Mouse (Mus musculus) heart, embryonic 16.5 days (tissue): ENCODE measurements around the gene Csnk1d. TPM values are rescaled to one million over a fixed set of nuclear protein-coding genes. Genes with fewer than 3 reads are reported as not detected.
A peak's percentile ranks its signal among the peaks of the same experiment; 100 is the strongest.

Experiments used
- ATAC-seq: fragments of 200-750 bp; cut with Nextera tagmentation; replicated peaks from 2 replicates; pipeline ENCODE4 v1.8.0; 2017; ENCODE audit warnings: moderate number of reproducible peaks; ENCODE audit not compliant: insufficient read depth, low FRiP score; ENCODE audit errors: extremely low read depth
- H3K27ac ChIP-seq: fragments of 300-500 bp; sonication (generic); 2 replicates; pipeline ENCODE4 v1.5.1; 2014; ENCODE audit warnings: mild to moderate bottlenecking, low read length, control low read depth, moderate library complexity
- H3K27me3 ChIP-seq: fragments of 300-500 bp; sonication (generic); 2 replicates; pipeline ENCODE4 v1.6.1; 2014; ENCODE audit warnings: low read length, mixed read lengths; ENCODE audit not compliant: control insufficient read depth, insufficient read depth
- H3K36me3 ChIP-seq: fragments of 300-500 bp; sonication (generic); 2 replicates; pipeline ENCODE4 v1.6.1; 2014; ENCODE audit not compliant: control insufficient read depth, insufficient read depth
- H3K4me1 ChIP-seq: fragments of 300-500 bp; sonication (generic); 2 replicates; pipeline ENCODE4 v1.6.1; 2014; ENCODE audit warnings: low read length, mixed read lengths; ENCODE audit not compliant: control insufficient read depth, insufficient read depth
- H3K4me2 ChIP-seq: fragments of 300-500 bp; sonication (generic); 2 replicates; pipeline ENCODE4 v1.6.1; 2014; ENCODE audit warnings: low read depth, mild to moderate bottlenecking, control low read depth, low read length
- H3K4me3 ChIP-seq: fragments of 300-500 bp; sonication (generic); 2 replicates; pipeline ENCODE4 v1.5.1; 2014; ENCODE audit warnings: mild to moderate bottlenecking, control low read depth, low read length
- H3K9ac ChIP-seq: fragments of 300-500 bp; sonication (generic); 2 replicates; pipeline ENCODE4 v1.6.1; 2014; ENCODE audit warnings: low read length, control low read depth
- H3K9me3 ChIP-seq: fragments of 300-500 bp; sonication (generic); replicated peaks from 2 replicates; pipeline ENCODE4 v1.6.1; 2016; ENCODE audit warnings: low read length; ENCODE audit not compliant: control insufficient read depth
- WGBS: fragments of 180-500 bp; shearing (Covaris S2); extraction: QIAGEN DNeasy Blood & Tissue Kit; methylation state at CpG from one replicate; pipeline ENCODE4 v1.1.7; 2014; 5-methylcytosine and 5-hydroxymethylcytosine counted together
- polyA plus RNA-seq: library from polyadenylated mRNA; unstranded; fragments of >200 nt; fragmentation: Nextera tagmentation; extraction: Ambion mirVana; gene quantifications from 2 replicates; pipeline ENCODE4 v1.2.1, GENCODE M21; 2015

Csnk1d gene
- 68.8 and 76.1 TPM in 2 replicates for polyA plus RNA-seq

GRCm38 (mm10) chr11:120990951-120991526, at the start of gene Csnk1d:
Gene Csnk1d (minus strand): TSS chr11:120991330.
- peak within 1 kb of the TSS; percentile 93 for H3K27ac ChIP-seq
- H3K4me2 ChIP-seq = peak within 1 kb of the TSS; percentile 73
- H3K9me3 ChIP-seq = no peaks in the 10 kb centered on the region
- H3K9ac ChIP-seq = peak within 1 kb of the TSS; percentile 99
- H3K36me3 ChIP-seq = peaks cover under 1% of the 10 kb centered on the region; the same call in 1 of the 2 replicates
- H3K4me3 ChIP-seq = peak within 1 kb of the TSS; percentile 89
- H3K27me3 ChIP-seq = no peaks in the 10 kb centered on the region
- peak; percentile 91 for ATAC-seq
- under 1% methylated on average over 53 of the region's 59 CpGs for WGBS
- H3K4me1 ChIP-seq = peaks cover 42% of the 10 kb centered on the region

GRCm38 (mm10) chr11:121039302-121039701, 48.2 kb upstream of the Csnk1d start, which contains the start of gene Cd7:
Gene Cd7 (minus strand): TSS chr11:121039418.
- H3K4me3 ChIP-seq = no peak within 1 kb of the TSS
- H3K27ac ChIP-seq = no peak within 1 kb of the TSS
- WGBS = 58% methylated on average over 5 of the region's 5 CpGs
- no peak within 1 kb of the TSS for H3K4me2 ChIP-seq
- no peak within 1 kb of the TSS for H3K9ac ChIP-seq
- no peak for ATAC-seq
- H3K27me3 ChIP-seq = no peaks in the 10 kb centered on the region; the same call in 1 of the 2 replicates
- no peaks in the 10 kb centered on the region for H3K9me3 ChIP-seq
- no peaks in the 10 kb centered on the region for H3K4me1 ChIP-seq
- H3K36me3 ChIP-seq = no peaks in the 10 kb centered on the region

- Histone ChIP-seq H3K9me3 (no peaks in the 10 kb centered on the region), H3K9ac (no peak overlapping the region), H3K4me2 (no peak overlapping the region), H3K4me3 (no peak overlapping the region), H3K4me1 (no peaks in the 10 kb centered on the region), H3K27ac (no peak overlapping the region), H3K36me3 (no peaks in the 10 kb centered on the region), H3K27me3 (no peaks in the 10 kb centered on the region; the same call in 1 of the 2 replicates)
- WGBS = 78% methylated on average over 11 of the region's 11 CpGs
- ATAC-seq = no peak
Observed at GRCm38 (mm10) chr11:121038366-121039240, 47.5 kb upstream of the Csnk1d start.

- Histone ChIP-seq H3K9ac (no peak overlapping the region), H3K27ac (no peak overlapping the region), H3K4me3 (no peak overlapping the region), H3K9me3 (no peaks in the 10 kb centered on the region), H3K4me2 (no peak overlapping the region), H3K27me3 (no peaks in the 10 kb centered on the region; the same call in 1 of the 2 replicates), H3K4me1 (no peaks in the 10 kb centered on the region), H3K36me3 (no peaks in the 10 kb centered on the region)
- WGBS = 72% methylated on average over 5 of the region's 5 CpGs
- no peak for ATAC-seq
Observed at GRCm38 (mm10) chr11:121033118-121033517, 42.0 kb upstream of the Csnk1d start.

GRCm38 (mm10) chr11:121027259-121027658, 36.1 kb upstream of the Csnk1d start:
- no peaks in the 10 kb centered on the region for H3K27me3 ChIP-seq
- H3K9me3 ChIP-seq = no peaks in the 10 kb centered on the region
- no peak overlapping the region for H3K4me2 ChIP-seq
- WGBS = 77% methylated on average over 7 of the region's 7 CpGs
- no peaks in the 10 kb centered on the region for H3K36me3 ChIP-seq
- no peak overlapping the region for H3K9ac ChIP-seq
- H3K27ac ChIP-seq = no peak overlapping the region
- ATAC-seq = no peak
- H3K4me3 ChIP-seq = no peak overlapping the region
- H3K4me1 ChIP-seq = no peaks in the 10 kb centered on the region

- ATAC-seq = no peak
- Histone ChIP-seq H3K4me1 (no peaks in the 10 kb centered on the region), H3K4me2 (no peak overlapping the region), H3K27ac (no peak overlapping the region), H3K9ac (no peak overlapping the region), H3K9me3 (no peaks in the 10 kb centered on the region), H3K27me3 (no peaks in the 10 kb centered on the region), H3K4me3 (no peak overlapping the region), H3K36me3 (no peaks in the 10 kb centered on the region)
- WGBS = 34% methylated on average over 6 of the region's 6 CpGs
Observed at GRCm38 (mm10) chr11:121024163-121024562, 33.0 kb upstream of the Csnk1d start.

GRCm38 (mm10) chr11:121019501-121019900, 28.4 kb upstream of the Csnk1d start:
- Histone ChIP-seq H3K4me1 (peaks cover 5% of the 10 kb centered on the region; the same call in 1 of the 2 replicates), H3K9ac (no peak overlapping the region), H3K4me2 (no peak overlapping the region), H3K4me3 (no peak overlapping the region), H3K27me3 (no peaks in the 10 kb centered on the region), H3K36me3 (no peaks in the 10 kb centered on the region), H3K27ac (no peak overlapping the region), H3K9me3 (no peaks in the 10 kb centered on the region)
- ATAC-seq = no peak
- 81% methylated on average over 5 of the region's 5 CpGs for WGBS

- H3K4me2 ChIP-seq = no peak overlapping the region
- 0 out of 2 replicates have a peak, but pooled peaks have one; percentile 70 for ATAC-seq
- no peaks in the 10 kb centered on the region for H3K27me3 ChIP-seq
Observed at GRCm38 (mm10) chr11:121017703-121018102, 26.6 kb upstream of the Csnk1d start.

GRCm38 (mm10) chr11:121015472-121015871, 24.3 kb upstream of the Csnk1d start:
- Histone ChIP-seq H3K4me3 (no peak overlapping the region), H3K27me3 (no peaks in the 10 kb centered on the region), H3K9ac (no peak overlapping the region), H3K27ac (peak overlapping the region; percentile 58), H3K4me1 (peaks cover 5% of the 10 kb centered on the region; the same call in 1 of the 2 replicates), H3K9me3 (no peaks in the 10 kb centered on the region), H3K36me3 (no peaks in the 10 kb centered on the region), H3K4me2 (no peak overlapping the region; the same call in 1 of the 2 replicates)
- 31% methylated on average over 6 of the region's 6 CpGs for WGBS
- no peak for ATAC-seq

More at GRCm38 (mm10) chr11:121017703-121018102, 26.6 kb upstream of the Csnk1d start:
- Histone ChIP-seq H3K4me1 (peaks cover 5% of the 10 kb centered on the region; the same call in 1 of the 2 replicates), H3K9me3 (no peaks in the 10 kb centered on the region), H3K36me3 (no peaks in the 10 kb centered on the region), H3K9ac (no peak overlapping the region), H3K27ac (no peak overlapping the region), H3K4me3 (no peak overlapping the region)
- 32% methylated on average over 3 of the region's 3 CpGs for WGBS
